Mouse (Mus musculus) forebrain, embryonic 13.5 days (tissue): ENCODE results near the gene Clpx. TPM values are rescaled to one million over a fixed set of nuclear protein-coding genes. Genes with fewer than 3 reads are reported as not detected.
A peak's percentile ranks its signal among the peaks of the same experiment; 100 is the strongest.
"Not testable (repeated sequence)": the region's sequence is repeated elsewhere in the genome, so short reads cannot be mapped to it uniquely, and the experiment has no call there.

ENCODE experiments used
- ATAC-seq: fragments of 200-750 bp; cut with Nextera tagmentation; 2 replicates; pipeline ENCODE4 v1.8.0; 2017
- H3K27ac ChIP-seq: fragments of 300-500 bp; sonication (generic); 2 replicates; pipeline ENCODE4 v1.5.1; 2015; ENCODE audit warnings: inconsistent platforms, mild to moderate bottlenecking, moderate library complexity
- H3K27me3 ChIP-seq: fragments of 300-500 bp; sonication (generic); 2 replicates; pipeline ENCODE4 v1.6.1; 2015; ENCODE audit warnings: mild to moderate bottlenecking, inconsistent platforms
- H3K36me3 ChIP-seq: fragments of 300-500 bp; sonication (generic); 2 replicates; pipeline ENCODE4 v1.6.1; 2015; ENCODE audit warnings: mild to moderate bottlenecking, inconsistent platforms; ENCODE audit not compliant: poor library complexity, severe bottlenecking
- H3K4me1 ChIP-seq: fragments of 300-500 bp; sonication (generic); 2 replicates; pipeline ENCODE4 v1.6.1; 2015; ENCODE audit warnings: inconsistent platforms
- H3K4me2 ChIP-seq: fragments of 300-500 bp; sonication (generic); 2 replicates; pipeline ENCODE4 v1.6.1; 2015; ENCODE audit warnings: inconsistent platforms, mild to moderate bottlenecking, moderate library complexity
- H3K4me3 ChIP-seq: fragments of 300-500 bp; sonication (generic); 2 replicates; pipeline ENCODE4 v1.5.1; 2015; ENCODE audit warnings: mild to moderate bottlenecking, inconsistent platforms
- H3K9ac ChIP-seq: fragments of 300-500 bp; sonication (generic); 2 replicates; pipeline ENCODE4 v1.6.1; 2015; ENCODE audit warnings: mild to moderate bottlenecking, inconsistent platforms
- H3K9me3 ChIP-seq: fragments of 300-500 bp; sonication (generic); replicated peaks from 2 replicates; pipeline ENCODE4 v1.6.1; 2016; ENCODE audit warnings: inconsistent platforms
- WGBS: fragments of 180-500 bp; shearing (Covaris S2); methylation state at CpG from one replicate; pipeline ENCODE4 v1.1.7; 2015; 5-methylcytosine and 5-hydroxymethylcytosine counted together
- polyA plus RNA-seq: library from polyadenylated mRNA; unstranded; fragments of >200 nt; fragmentation: Nextera tagmentation; extraction: Ambion mirVana; gene quantifications from 2 replicates; pipeline ENCODE4 v1.2.1, GENCODE M21; 2015

The Clpx gene
- polyA plus RNA-seq, 1 experiment from 2014 or later, result 44.4 TPM

- Histone ChIP-seq H3K4me1 (no peaks in the 10 kb centered on the region), H3K4me3 (no peak overlapping the region), H3K27me3 (no peaks in the 10 kb centered on the region), H3K4me2 (no peak overlapping the region), H3K9ac (no peak overlapping the region), H3K36me3 (peaks cover 81% of the 10 kb centered on the region), H3K27ac (no peak overlapping the region), H3K9me3 (no peaks in the 10 kb centered on the region)
- WGBS, result 93% methylated on average over 11 of the region's 11 CpGs
- ATAC-seq, result no peak
Observed at GRCm38 (mm10) chr9:65322255-65322900, 28.3 kb downstream of the Clpx start.

DNA sequence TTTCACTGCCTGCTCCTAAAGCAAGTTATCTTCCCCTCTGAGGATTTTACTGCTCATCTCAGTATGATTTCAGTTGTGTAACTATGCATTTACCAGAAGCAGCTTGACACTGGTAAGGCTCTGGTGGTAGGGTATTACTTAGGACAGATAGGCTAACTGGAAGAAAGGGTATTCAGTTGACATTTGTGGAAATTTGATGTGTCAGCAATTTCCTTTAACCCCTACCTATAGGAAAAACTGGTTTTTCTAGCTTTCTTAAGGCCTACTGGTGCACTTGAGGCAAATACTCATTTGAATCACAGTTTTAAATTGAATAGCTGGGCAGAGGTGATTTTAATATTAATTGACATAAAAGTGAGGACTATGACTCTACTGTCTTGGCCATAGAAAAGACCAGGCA lies 31.9 kb downstream of the Clpx start:
- H3K4me2 ChIP-seq, result no peak overlapping the region
- no peak overlapping the region for H3K27ac ChIP-seq
- peaks cover 86% of the 10 kb centered on the region for H3K36me3 ChIP-seq
- no peaks in the 10 kb centered on the region for H3K27me3 ChIP-seq
- no peak for ATAC-seq
- no peak overlapping the region for H3K4me3 ChIP-seq
- no peaks in the 10 kb centered on the region for H3K9me3 ChIP-seq
- no peak overlapping the region for H3K9ac ChIP-seq
- H3K4me1 ChIP-seq, result no peaks in the 10 kb centered on the region

- no peak for ATAC-seq
- Histone ChIP-seq H3K27me3 (no peaks in the 10 kb centered on the region), H3K27ac (no peak overlapping the region), H3K4me2 (no peak overlapping the region), H3K9me3 (no peaks in the 10 kb centered on the region), H3K4me1 (no peaks in the 10 kb centered on the region), H3K4me3 (no peak overlapping the region), H3K9ac (no peak overlapping the region), H3K36me3 (peaks cover 79% of the 10 kb centered on the region)
- 96% methylated on average over 2 of the region's 2 CpGs for WGBS
Observed at GRCm38 (mm10) chr9:65327371-65327770, 33.3 kb downstream of the Clpx start.

- no peak overlapping the region for H3K4me3 ChIP-seq
- peaks cover 19% of the 10 kb centered on the region for H3K36me3 ChIP-seq
- no peak overlapping the region for H3K4me2 ChIP-seq
- WGBS, result 91% methylated on average over 5 of the region's 5 CpGs
- H3K9me3 ChIP-seq, result no peaks in the 10 kb centered on the region
- no peak for ATAC-seq
- no peaks in the 10 kb centered on the region for H3K4me1 ChIP-seq
- H3K9ac ChIP-seq, result no peak overlapping the region
- H3K27me3 ChIP-seq, result no peaks in the 10 kb centered on the region
- H3K27ac ChIP-seq, result no peak overlapping the region
Observed at GRCm38 (mm10) chr9:65333958-65334357, 39.9 kb downstream of the Clpx start.

DNA sequence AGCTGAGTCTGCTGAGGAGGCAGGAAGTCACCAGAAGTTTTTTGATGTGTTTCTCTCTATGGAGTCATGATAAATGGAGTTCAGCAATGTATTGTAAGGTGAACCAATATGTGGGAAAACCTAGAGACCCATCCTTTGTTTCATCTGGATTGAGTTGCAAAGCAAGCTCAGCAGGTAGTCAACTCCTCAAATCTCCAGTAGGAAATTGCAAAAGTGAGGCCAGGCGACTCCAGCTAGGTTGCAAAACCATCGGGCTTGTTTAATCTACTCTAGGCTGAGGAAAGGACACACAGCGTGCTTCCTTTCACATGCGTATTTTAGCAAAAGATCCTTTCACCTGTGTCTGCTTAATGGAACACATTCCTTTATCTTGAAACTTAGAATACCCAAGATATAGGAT lies 45.1 kb downstream of the Clpx start:
- Histone ChIP-seq H3K4me3 (no peak overlapping the region), H3K27me3 (no peaks in the 10 kb centered on the region), H3K4me2 (no peak overlapping the region), H3K4me1 (no peaks in the 10 kb centered on the region), H3K27ac (no peak overlapping the region), H3K9ac (no peak overlapping the region), H3K36me3 (no peaks in the 10 kb centered on the region), H3K9me3 (no peaks in the 10 kb centered on the region)
- 83% methylated on average over 4 of the region's 4 CpGs for WGBS
- no peak for ATAC-seq

GRCm38 (mm10) chr9:65340414-65340813 lies 46.4 kb downstream of the Clpx start:
- WGBS, result 87% methylated on average over 2 of the region's 2 CpGs
- Histone ChIP-seq H3K27ac (no peak overlapping the region), H3K36me3 (no peaks in the 10 kb centered on the region), H3K4me3 (no peak overlapping the region), H3K9me3 (no peaks in the 10 kb centered on the region), H3K4me1 (no peaks in the 10 kb centered on the region), H3K27me3 (no peaks in the 10 kb centered on the region), H3K4me2 (no peak overlapping the region), H3K9ac (no peak overlapping the region)
- ATAC-seq, result no peak

DNA sequence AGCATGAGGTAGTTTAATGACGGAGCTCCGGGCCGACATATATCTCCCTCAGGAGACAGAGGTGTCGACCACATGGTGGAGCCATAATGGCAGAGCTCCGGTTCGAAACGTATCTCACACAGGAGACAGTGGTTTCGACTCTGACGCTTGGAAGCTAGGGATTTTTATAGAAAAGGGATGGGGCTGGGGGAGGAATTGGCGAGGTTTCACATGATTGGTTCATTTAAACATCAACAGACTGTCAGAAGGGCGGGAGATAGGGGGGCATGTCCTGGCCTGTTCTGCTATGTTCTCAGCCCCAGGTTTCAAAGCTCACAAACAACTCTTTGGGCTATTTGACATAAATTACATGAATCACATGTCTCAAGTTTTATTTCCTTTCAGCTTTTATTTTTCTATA lies 51.4 kb downstream of the Clpx start:
- Histone ChIP-seq H3K9ac (peak overlapping the region; percentile 93), H3K4me2 (peak overlapping the region; percentile 98), H3K4me1 (peaks cover 20% of the 10 kb centered on the region), H3K27ac (peak overlapping the region; percentile 95), H3K4me3 (peak overlapping the region; percentile 90)
- not testable (repeated sequence) for H3K36me3 ChIP-seq, H3K27me3 ChIP-seq, H3K9me3 ChIP-seq
- WGBS, result 67% methylated on average over 11 of the region's 11 CpGs
- peak; percentile 60 for ATAC-seq

DNA sequence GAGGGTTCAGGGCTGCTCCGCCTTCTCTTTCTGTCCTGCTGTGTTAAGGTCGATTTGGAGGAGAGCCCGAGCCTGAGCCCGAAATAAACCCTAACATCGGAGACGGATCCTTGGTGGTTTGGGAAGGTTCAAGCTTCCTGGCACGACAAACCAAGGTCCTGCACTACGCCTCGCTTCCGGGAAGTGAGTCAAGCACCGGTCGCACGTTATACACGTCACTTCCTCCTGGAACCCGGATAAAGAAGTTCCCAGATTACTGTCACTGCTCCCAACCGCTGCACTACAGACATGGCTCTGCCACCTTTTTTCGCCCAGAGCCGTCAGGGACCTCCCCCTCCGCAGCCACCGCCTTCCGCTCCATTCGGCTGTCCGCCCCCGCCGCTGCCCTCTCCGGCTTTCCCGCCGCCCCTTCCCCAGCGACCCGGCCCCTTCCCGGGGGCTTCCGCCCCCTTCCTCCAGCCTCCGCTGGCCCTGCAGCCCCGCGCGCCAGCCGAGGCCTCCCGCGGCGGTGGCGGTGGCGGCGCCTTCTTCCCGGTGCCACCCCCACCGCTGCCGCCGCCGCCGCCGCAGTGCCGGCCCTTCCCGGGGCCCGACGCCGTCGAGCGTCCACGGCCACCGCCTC lies 51.9 kb downstream of the Clpx start, which contains the start of gene Pdcd7:
Gene Pdcd7, plus strand, starts transcription at position 251 of the 622 bp plus-strand sequence.
- no peaks in the 10 kb centered on the region for H3K36me3 ChIP-seq
- H3K4me3 ChIP-seq, result peak within 1 kb of the TSS; percentile 90
- peak within 1 kb of the TSS; percentile 95 for H3K27ac ChIP-seq
- H3K9ac ChIP-seq, result peak within 1 kb of the TSS; percentile 93
- peak; percentile 99 for ATAC-seq
- no peaks in the 10 kb centered on the region for H3K27me3 ChIP-seq
- no peaks in the 10 kb centered on the region for H3K9me3 ChIP-seq
- peak within 1 kb of the TSS; percentile 98 for H3K4me2 ChIP-seq
- 1% methylated on average over 55 of the region's 59 CpGs for WGBS
- H3K4me1 ChIP-seq, result peaks cover 20% of the 10 kb centered on the region

- H3K9ac ChIP-seq, result peak overlapping the region; percentile 93
- H3K4me3 ChIP-seq, result peak overlapping the region; percentile 90
- no peaks in the 10 kb centered on the region for H3K9me3 ChIP-seq
- peak overlapping the region; percentile 95 for H3K27ac ChIP-seq
- no peaks in the 10 kb centered on the region for H3K36me3 ChIP-seq
- ATAC-seq, result peak; percentile 73
- WGBS, result under 1% methylated on average over 57 of the region's 77 CpGs
- peaks cover 20% of the 10 kb centered on the region for H3K4me1 ChIP-seq
- H3K27me3 ChIP-seq, result no peaks in the 10 kb centered on the region
- H3K4me2 ChIP-seq, result peak overlapping the region; percentile 98
Observed at GRCm38 (mm10) chr9:65346476-65347111, 52.5 kb downstream of the Clpx start.

DNA sequence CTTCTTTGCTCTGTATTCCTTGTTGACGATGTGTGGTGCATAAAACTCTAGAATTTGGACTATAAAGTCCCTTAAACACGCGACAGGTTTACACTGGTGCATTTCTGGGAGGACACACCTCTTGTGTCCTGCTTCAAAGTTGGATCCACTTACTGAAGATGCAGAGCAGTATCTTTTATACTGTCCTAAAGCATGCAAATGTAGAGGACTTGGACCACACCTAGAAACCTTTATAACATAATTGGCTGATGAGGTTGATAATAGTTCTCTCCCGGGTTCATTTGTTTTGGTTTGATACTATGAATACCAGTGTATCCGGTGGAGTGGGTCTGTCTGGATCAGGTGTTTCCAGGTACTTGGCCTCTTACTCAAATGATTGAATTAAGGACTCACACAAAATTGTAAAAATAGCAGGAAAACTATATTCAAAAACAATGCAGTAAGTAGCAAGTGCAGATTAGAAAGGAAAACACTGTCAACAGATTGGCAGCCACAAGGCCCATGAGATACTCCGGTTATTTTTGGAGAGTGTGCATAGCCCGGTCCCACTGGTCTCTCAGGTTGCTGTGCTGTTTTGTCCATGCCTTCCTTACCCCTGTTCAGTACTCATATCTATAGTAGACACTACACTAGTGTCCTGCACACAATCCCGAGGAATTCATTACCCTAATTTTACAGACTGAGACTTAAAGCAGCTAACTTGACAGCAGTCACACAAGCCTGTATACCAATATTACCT lies 53.2 kb downstream of the Clpx start:
- Histone ChIP-seq H3K9me3 (no peaks in the 10 kb centered on the region), H3K9ac (peak overlapping the region; percentile 93), H3K27ac (peak overlapping the region; percentile 95; the same call in 1 of the 2 replicates), H3K4me3 (peak overlapping the region; percentile 90), H3K36me3 (no peaks in the 10 kb centered on the region), H3K4me2 (peak overlapping the region; percentile 98), H3K4me1 (peaks cover 20% of the 10 kb centered on the region), H3K27me3 (no peaks in the 10 kb centered on the region)
- ATAC-seq, result no peak
- WGBS, result 51% methylated on average over 8 of the region's 8 CpGs

GRCm38 (mm10) chr9:65353251-65353650 lies 59.2 kb downstream of the Clpx start:
- no peaks in the 10 kb centered on the region for H3K9me3 ChIP-seq

DNA sequence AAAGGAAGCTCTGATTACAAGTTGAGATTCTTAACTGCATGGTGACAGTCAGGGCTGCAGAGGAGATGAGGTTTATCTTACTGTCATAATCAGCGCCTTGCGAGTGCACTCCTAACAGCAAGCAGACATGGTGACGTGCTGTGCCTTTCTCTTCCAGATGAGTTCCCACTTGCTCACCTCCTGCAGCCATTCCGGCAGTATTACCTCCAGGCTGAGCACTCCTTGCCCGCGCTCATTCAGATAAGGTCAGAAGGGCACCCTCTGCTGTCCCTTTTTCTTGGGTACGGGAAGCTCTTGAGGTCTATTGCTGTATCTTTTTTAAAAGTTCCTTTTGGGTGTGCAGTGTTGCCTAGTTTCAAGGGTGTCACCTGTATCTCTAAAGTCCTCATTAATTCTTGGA lies 62.5 kb downstream of the Clpx start:
- Histone ChIP-seq H3K9ac (no peak overlapping the region), H3K9me3 (no peaks in the 10 kb centered on the region), H3K27me3 (no peaks in the 10 kb centered on the region), H3K36me3 (peaks cover 69% of the 10 kb centered on the region), H3K4me1 (no peaks in the 10 kb centered on the region), H3K4me3 (no peak overlapping the region), H3K4me2 (no peak overlapping the region), H3K27ac (no peak overlapping the region)
- 91% methylated on average over 7 of the region's 7 CpGs for WGBS
- ATAC-seq, result no peak

More at GRCm38 (mm10) chr9:65353251-65353650, 59.2 kb downstream of the Clpx start:
- Histone ChIP-seq H3K27me3 (no peaks in the 10 kb centered on the region), H3K27ac (no peak overlapping the region), H3K36me3 (peaks cover 38% of the 10 kb centered on the region), H3K4me2 (no peak overlapping the region), H3K4me1 (peaks cover 5% of the 10 kb centered on the region), H3K9ac (no peak overlapping the region), H3K4me3 (no peak overlapping the region)
- ATAC-seq, result no peak
- 90% methylated on average over 5 of the region's 5 CpGs for WGBS
